Mouse (Mus musculus) small intestine, adult 2 months (tissue): Measurements from ENCODE around the gene Mipep.

Experiments used
- CTCF ChIP-seq: fragments of 200-500 bp; IDR thresholded peaks from 2 replicates; pipeline ENCODE4 v1.5.1; 2012; ENCODE audit warnings: low read depth, mild to moderate bottlenecking, control low read depth, inconsistent platforms, low read length, moderate library complexity, mixed read lengths; ENCODE audit not compliant: insufficient replicate concordance, insufficient read length; ENCODE audit errors: extremely low read depth
- POLR2A ChIP-seq: fragments of 200-500 bp; IDR thresholded peaks from 2 replicates; pipeline ENCODE4 v1.6.1; 2012; ENCODE audit warnings: low read depth, mild to moderate bottlenecking, control low read depth, inconsistent platforms, low read length, moderate library complexity

DNA sequence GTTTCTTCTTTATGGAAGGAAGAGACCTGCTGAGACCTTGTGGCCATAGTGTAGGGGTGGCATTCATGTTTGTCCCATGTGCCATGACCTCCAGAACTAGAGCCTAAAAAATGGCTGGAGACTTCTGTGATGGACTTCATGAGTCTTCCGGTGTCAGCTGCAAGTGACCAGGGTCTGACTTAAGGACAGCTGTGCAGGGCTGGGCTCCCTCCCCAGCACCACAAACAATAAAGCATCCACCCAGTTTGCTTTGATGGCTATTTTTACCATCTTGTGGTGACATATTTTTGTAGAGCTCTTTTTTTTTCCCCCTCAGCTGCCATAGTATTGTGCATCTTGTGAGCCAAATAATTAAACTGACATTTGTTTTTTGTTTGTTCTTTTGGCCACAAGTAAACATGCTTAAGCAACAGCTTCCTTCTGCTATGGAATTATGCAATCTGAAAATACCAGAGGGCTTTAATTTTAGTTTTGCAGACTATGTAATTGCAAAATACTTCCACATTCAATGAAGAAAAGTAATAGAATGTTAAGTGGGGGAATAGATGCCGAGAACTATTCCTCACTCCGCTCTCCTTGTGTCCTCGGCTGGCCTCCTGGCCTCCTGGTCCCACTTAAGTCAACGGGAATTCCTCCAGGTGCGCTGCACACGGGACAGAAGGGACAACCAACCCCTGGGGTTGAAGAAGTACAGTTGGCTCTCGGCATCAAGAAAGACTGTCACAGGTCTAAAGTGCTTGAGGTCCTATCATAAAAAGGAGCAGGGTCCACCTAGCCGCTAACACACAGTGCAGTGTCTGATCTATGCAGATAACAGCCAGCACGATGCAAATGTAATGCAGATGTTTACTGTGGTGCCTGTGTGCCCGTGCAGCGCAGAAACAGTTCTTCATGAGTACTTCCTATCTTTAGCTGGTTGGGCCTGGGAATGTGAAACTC lies 126.4 kb downstream of the Mipep start:
- TF ChIP-seq POLR2A (no peak), CTCF (no peak)
